Comparison of ENCODE assay signal across 11 mouse cellular contexts in the genomic region with DNA sequence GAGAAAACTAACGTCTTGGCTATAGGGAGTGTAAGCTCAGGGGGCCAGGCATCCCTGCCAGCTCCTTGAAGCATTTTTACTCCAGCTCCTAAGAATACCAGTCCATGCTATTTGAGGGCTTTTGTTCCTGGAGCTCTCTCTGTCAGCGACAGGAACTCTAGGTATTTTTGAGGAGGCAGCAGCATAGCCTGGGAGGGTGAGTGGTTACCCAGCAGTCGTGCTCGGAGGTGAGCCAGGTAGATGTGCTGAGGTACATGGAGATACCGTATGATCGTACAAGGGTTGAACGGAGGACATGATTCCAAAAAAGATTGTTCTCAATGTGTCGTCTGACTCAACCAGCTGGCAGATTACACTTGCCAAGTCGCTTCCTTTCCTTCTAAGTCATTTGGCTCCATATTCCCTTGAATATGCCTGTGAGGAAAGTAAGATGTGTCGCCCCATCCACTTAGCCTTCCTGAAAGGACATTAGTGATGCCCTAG.
DNase-seq lines count a peak whose midpoint lies in the region; ATAC-seq and TF ChIP-seq lines count a peak whose summit lies in the region.
"Had no signal": no experiment of that assay in that cellular context is flagged by ENCODE, and none has a peak within 500 bp of the region (broad histone marks: within the 10 kb centered on the region; RNA-seq: fewer than 3 reads in every experiment).

No protein-coding gene starts in this region.

- H3K4me2 ChIP-seq in forebrain, embryonic 14.5 days (ENCODE audit: low read length), result no peak overlapping the region
- H3K4me2 ChIP-seq: limb, embryonic 12.5 days; lung, embryonic 15.5 days had no signal

- H3K36me3 ChIP-seq in forebrain, embryonic 14.5 days (ENCODE audit: control insufficient read depth, insufficient read depth, low read length), result no peaks in the 10 kb centered on the region
- H3K36me3 ChIP-seq in forebrain, embryonic 10.5 days (replicated peaks), result no peaks in the 10 kb centered on the region
- H3K36me3 ChIP-seq: limb, embryonic 12.5 days; lung, embryonic 15.5 days had no signal

- peak; percentile 59 for DNase-seq in forebrain, embryonic 14.5 days (ENCODE audit: low spot score)
- no peak for DNase-seq in forebrain, embryonic 10.5 days (ENCODE audit: extremely low spot score, low spot score)
- DNase-seq in cerebellum, adult 2 months, result peak; percentile 53 to 75
- peak; percentile 34 for DNase-seq in layer of hippocampus, adult 9-11 months
- DNase-seq in right cerebral cortex, postnatal 10 days (ENCODE audit: low spot score in 2 of 2), result peak; percentile 65 to 82
- no peak for DNase-seq in yolk sac, embryonic 10.5 days (ENCODE audit: low spot score)
- no peak for DNase-seq in gastrocnemius, postnatal 36 days
- DNase-seq in gastrocnemius, postnatal 10 days, result no peak
- DNase-seq: thymus, adult 18-20 months had no signal

- H3K4me1 ChIP-seq in forebrain, embryonic 14.5 days (ENCODE audit: control insufficient read depth, insufficient read depth, low read length), result peaks cover 4% of the 10 kb centered on the region; the same call in 1 of the 2 replicates
- 0 out of 2 replicates have a peak, but pooled peaks cover 5% of the 10 kb centered on the region for H3K4me1 ChIP-seq in forebrain, embryonic 10.5 days
- peaks cover 10% of the 10 kb centered on the region; the same call in 1 of the 2 replicates for H3K4me1 ChIP-seq in cerebellum, adult 2 months (ENCODE audit: control insufficient read depth, insufficient read depth, low read length)
- H3K4me1 ChIP-seq: limb, embryonic 12.5 days; lung, embryonic 15.5 days had no signal

- H3K9me3 ChIP-seq in forebrain, embryonic 14.5 days (replicated peaks; ENCODE audit: control insufficient read depth, low read length), result no peaks in the 10 kb centered on the region
- no peaks in the 10 kb centered on the region for H3K9me3 ChIP-seq in forebrain, embryonic 10.5 days
- H3K9me3 ChIP-seq: limb, embryonic 12.5 days; lung, embryonic 15.5 days had no signal

- intact Hi-C loops in gastrocnemius, postnatal 36 days (cut with DNase I), result loop anchor here (5.0 kb wide), 1 partner anchor 66 kb away; no protein-coding TSS in a partner anchor

- H3K27me3 ChIP-seq in forebrain, embryonic 14.5 days (replicated peaks; ENCODE audit: control insufficient read depth, insufficient read depth, low read length), result no peaks in the 10 kb centered on the region
- H3K27me3 ChIP-seq in forebrain, embryonic 10.5 days (ENCODE audit: poor library complexity, severe bottlenecking), result no peaks in the 10 kb centered on the region
- H3K27me3 ChIP-seq in cerebellum, adult 2 months (ENCODE audit: control insufficient read depth, insufficient read depth, low read length), result no peaks in the 10 kb centered on the region
- H3K27me3 ChIP-seq: limb, embryonic 12.5 days; lung, embryonic 15.5 days had no signal

- no peak overlapping the region for H3K9ac ChIP-seq in forebrain, embryonic 14.5 days (ENCODE audit: low read length)
- H3K9ac ChIP-seq: limb, embryonic 12.5 days; lung, embryonic 15.5 days had no signal

- H3K27ac ChIP-seq in forebrain, embryonic 14.5 days (ENCODE audit: low read depth, low read length), result peak overlapping the region; percentile 9; the same call in 1 of the 2 replicates
- H3K27ac ChIP-seq in forebrain, embryonic 10.5 days, result no peak overlapping the region
- H3K27ac ChIP-seq in cerebellum, adult 2 months (ENCODE audit: insufficient read depth, low read length), result no peak overlapping the region
- H3K27ac ChIP-seq: limb, embryonic 12.5 days; lung, embryonic 15.5 days had no signal

- no peak overlapping the region for H3K4me3 ChIP-seq in forebrain, embryonic 14.5 days (ENCODE audit: low read depth, low read length)
- no peak overlapping the region for H3K4me3 ChIP-seq in forebrain, embryonic 10.5 days
- no peak overlapping the region for H3K4me3 ChIP-seq in cerebellum, adult 2 months (replicated peaks; ENCODE audit: insufficient read depth, low read depth, low read length)
- H3K4me3 ChIP-seq: limb, embryonic 12.5 days; lung, embryonic 15.5 days had no signal

- WGBS in forebrain, embryonic 14.5 days, result 72% methylated on average over 10 of the region's 10 CpGs
- 82% methylated on average over 10 of the region's 10 CpGs for WGBS in forebrain, embryonic 10.5 days
- 13% methylated on average over 10 of the region's 10 CpGs for WGBS in cerebellum, adult 2 months

- no peak for TF ChIP-seq POLR2A in cerebellum, adult 2 months (IDR thresholded peaks at IDR 0.05; ENCODE audit: borderline replicate concordance, insufficient read depth, low read length)

- no peak for TF ChIP-seq CTCF in cerebellum, adult 2 months (IDR thresholded peaks at IDR 0.05; ENCODE audit: borderline replicate concordance, insufficient read depth, low read depth, low read length)

- ATAC-seq in forebrain, embryonic 14.5 days, result no peak

Comparison
In these comparisons a context has a peak if more than half of its experiments do, and no peak if none do; other contexts are left out.
1. DNase-seq: peak in forebrain, embryonic 14.5 days (single experiment), cerebellum, adult 2 months (2 of 2), layer of hippocampus, adult 9-11 months (single experiment) and right cerebral cortex, postnatal 10 days (2 of 2); none in forebrain, embryonic 10.5 days (single experiment), yolk sac, embryonic 10.5 days (single experiment), gastrocnemius, postnatal 36 days (0 of 2) and gastrocnemius, postnatal 10 days (single experiment).